Mouse (Mus musculus): ENCODE results near the gene Samd14.
"Not testable (repeated sequence)": the region's sequence is repeated elsewhere in the genome, so short reads cannot be mapped to it uniquely, and the experiment has no call there.

Samd14 gene

GRCm38 (mm10) chr11:95009629-95010014, at the start of gene Samd14:
TSS of gene Samd14 (plus strand) at chr11:95009879.
- peak; percentile 72 to 75 for DNase-seq (ENCODE audit: low spot score in 2 of 2)

GRCm38 (mm10) chr11:94962534-94963101, 47.1 kb upstream of the Samd14 start:
- no peak for DNase-seq (ENCODE audit: low spot score in 2 of 2)

GRCm38 (mm10) chr11:94967419-94967818, 42.3 kb upstream of the Samd14 start, which contains the start of gene Hils1:
TSS of gene Hils1 (plus strand) at chr11:94967593.
- no peak for DNase-seq (ENCODE audit: low spot score in 2 of 2)

GRCm38 (mm10) chr11:94968187-94968586, 41.5 kb upstream of the Samd14 start:
- no peak for DNase-seq (ENCODE audit: low spot score in 2 of 2)

- not testable (repeated sequence) for DNase-seq (ENCODE audit: low spot score in 2 of 2)
Measured at GRCm38 (mm10) chr11:94969709-94970108, 40.0 kb upstream of the Samd14 start.

- peak in 1 of 2 experiments; percentile 68 for DNase-seq (ENCODE audit: low spot score in 2 of 2)
Measured at GRCm38 (mm10) chr11:94970210-94970943, 39.3 kb upstream of the Samd14 start.

GRCm38 (mm10) chr11:94971895-94972615, 37.6 kb upstream of the Samd14 start:
- DNase-seq (ENCODE audit: low spot score in 2 of 2): no peak

GRCm38 (mm10) chr11:94972887-94973286, 36.8 kb upstream of the Samd14 start:
- DNase-seq (ENCODE audit: low spot score in 2 of 2): no peak

GRCm38 (mm10) chr11:94973313-94973712, 36.4 kb upstream of the Samd14 start:
- DNase-seq (ENCODE audit: low spot score in 2 of 2): no peak

- DNase-seq (ENCODE audit: low spot score in 2 of 2): no peak
Measured at GRCm38 (mm10) chr11:94974951-94975350, 34.7 kb upstream of the Samd14 start.

GRCm38 (mm10) chr11:94976199-94976598, 33.5 kb upstream of the Samd14 start, which contains the start of gene Sgca:
TSS of gene Sgca (minus strand) at chr11:94976327.
- DNase-seq (ENCODE audit: low spot score in 2 of 2): no peak

- DNase-seq (ENCODE audit: low spot score in 2 of 2): no peak
Measured at GRCm38 (mm10) chr11:94978178-94978915, 31.3 kb upstream of the Samd14 start.

GRCm38 (mm10) chr11:94978947-94979346, 30.7 kb upstream of the Samd14 start:
- DNase-seq (ENCODE audit: low spot score in 2 of 2): peak; percentile 94 to 98

- no peak for DNase-seq (ENCODE audit: low spot score in 2 of 2)
Measured at GRCm38 (mm10) chr11:94979462-94980179, 30.1 kb upstream of the Samd14 start.

GRCm38 (mm10) chr11:94985140-94985539, 24.5 kb upstream of the Samd14 start:
- no peak for DNase-seq (ENCODE audit: low spot score in 2 of 2)

GRCm38 (mm10) chr11:94985822-94986221, 23.9 kb upstream of the Samd14 start:
- DNase-seq (ENCODE audit: low spot score in 2 of 2): no peak

- DNase-seq (ENCODE audit: low spot score in 2 of 2): no peak
Measured at GRCm38 (mm10) chr11:94986435-94986834, 23.2 kb upstream of the Samd14 start.

GRCm38 (mm10) chr11:94987341-94987740, 22.3 kb upstream of the Samd14 start:
- no peak for DNase-seq (ENCODE audit: low spot score in 2 of 2)

GRCm38 (mm10) chr11:94987851-94988250, 21.8 kb upstream of the Samd14 start:
- DNase-seq (ENCODE audit: low spot score in 2 of 2): no peak

- DNase-seq (ENCODE audit: low spot score in 2 of 2): peak in 1 of 2 experiments; percentile 50
Measured at GRCm38 (mm10) chr11:94988780-94989561, 20.7 kb upstream of the Samd14 start.
